Mouse (Mus musculus): ENCODE results near the gene Dcun1d5. TPM values are rescaled to one million over a fixed set of nuclear protein-coding genes. Genes with fewer than 3 reads are reported as not detected.

Gene Dcun1d5
- polyA plus RNA-seq, 1 experiment from 2014 or later, result 147 TPM

- 0 out of 2 replicates have a peak, but pooled peaks cover 2% of the 10 kb centered on the region for H3K36me3 ChIP-seq
- no peaks in the 10 kb centered on the region for H3K9me3 ChIP-seq (replicated peaks)
- no peak overlapping the region for H3K27ac ChIP-seq
- no peak overlapping the region for H3K4me2 ChIP-seq (replicated peaks)
- no peak overlapping the region for H3K9ac ChIP-seq
- no peaks in the 10 kb centered on the region for H3K4me1 ChIP-seq
- ATAC-seq (ENCODE audit: low FRiP score), result no peak
- no peaks in the 10 kb centered on the region for H3K27me3 ChIP-seq
- WGBS, result 86% methylated on average over 7 of the region's 7 CpGs
- no peak overlapping the region for H3K4me3 ChIP-seq
These were observed 37.1 kb downstream of the Dcun1d5 start for GRCm38 (mm10) chr9:7221460-7221859.

GRCm38 (mm10) chr9:7238619-7239018, 54.3 kb downstream of the Dcun1d5 start:
- no peak for ATAC-seq (ENCODE audit: low FRiP score)
- H3K36me3 ChIP-seq, result no peaks in the 10 kb centered on the region
- H3K4me3 ChIP-seq, result no peak overlapping the region
- no peak overlapping the region for H3K4me2 ChIP-seq (replicated peaks)
- 90% methylated on average over 1 of the region's 1 CpGs for WGBS
- H3K9ac ChIP-seq, result no peak overlapping the region
- H3K27me3 ChIP-seq, result no peaks in the 10 kb centered on the region
- H3K27ac ChIP-seq, result no peak overlapping the region
- H3K4me1 ChIP-seq, result no peaks in the 10 kb centered on the region
- no peaks in the 10 kb centered on the region for H3K9me3 ChIP-seq (replicated peaks)

GRCm38 (mm10) chr9:7239967-7240366, 55.6 kb downstream of the Dcun1d5 start:
- no peak overlapping the region for H3K4me3 ChIP-seq
- ATAC-seq (ENCODE audit: low FRiP score), result no peak
- H3K4me2 ChIP-seq (replicated peaks), result no peak overlapping the region
- H3K9ac ChIP-seq, result no peak overlapping the region
- no peaks in the 10 kb centered on the region for H3K36me3 ChIP-seq
- H3K4me1 ChIP-seq, result no peaks in the 10 kb centered on the region
- 93% methylated on average over 2 of the region's 2 CpGs for WGBS
- no peaks in the 10 kb centered on the region for H3K27me3 ChIP-seq
- H3K27ac ChIP-seq, result no peak overlapping the region
- no peaks in the 10 kb centered on the region for H3K9me3 ChIP-seq (replicated peaks)

- H3K9me3 ChIP-seq (replicated peaks), result no peaks in the 10 kb centered on the region
- no peak for ATAC-seq (ENCODE audit: low FRiP score)
- H3K27me3 ChIP-seq, result no peaks in the 10 kb centered on the region
- no peak overlapping the region for H3K4me2 ChIP-seq (replicated peaks)
- H3K9ac ChIP-seq, result no peak overlapping the region
- no peaks in the 10 kb centered on the region for H3K36me3 ChIP-seq
- no peak overlapping the region for H3K4me3 ChIP-seq
- no peak overlapping the region for H3K27ac ChIP-seq
- H3K4me1 ChIP-seq, result no peaks in the 10 kb centered on the region
- WGBS, result 56% methylated on average over 1 of the region's 1 CpGs
These were observed 68.7 kb downstream of the Dcun1d5 start for GRCm38 (mm10) chr9:7252797-7253654.

Other genes with a start within 250 kb of the Dcun1d5 start
- gene Dync2h1, start 74 bp upstream of the Dcun1d5 start, polyA plus RNA-seq (2016; fragmentation: Nextera tagmentation; extraction: Ambion mirVana), result 25.6 and 26.7 TPM in 2 replicates
- gene Mmp13, start 88.0 kb downstream of the Dcun1d5 start, polyA plus RNA-seq (2016; fragmentation: Nextera tagmentation; extraction: Ambion mirVana), result not detected in 2 replicates
- not detected in 2 replicates for gene Mmp12, start 159.9 kb downstream of the Dcun1d5 start, polyA plus RNA-seq (2016; fragmentation: Nextera tagmentation; extraction: Ambion mirVana)
- not detected in 2 replicates for gene Mmp1b, start 203.5 kb downstream of the Dcun1d5 start, polyA plus RNA-seq (2016; fragmentation: Nextera tagmentation; extraction: Ambion mirVana)